Mouse (Mus musculus) embryonic facial prominence, embryonic 14.5 days (tissue): ENCODE measurements at regions not wholly inside any gene's neighbourhood (a gene's known extent, or its start where the extent isn't known, plus 50 kb on each side); places are given as distances from the start of the nearest gene placed in this dataset.

Experiments used
- ATAC-seq: fragments of 200-750 bp; cut with Nextera tagmentation; 2 replicates; pipeline ENCODE4 v1.8.0; 2017; ENCODE audit warnings: low read depth, moderate number of reproducible peaks, moderate TSS enrichment
- DNase-seq: peaks from one replicate; pipeline ENCODE4 v3.0.0-alpha.2; 2015; ENCODE audit warnings: low spot score
- H3K27ac ChIP-seq: fragments of 300-500 bp; sonication (generic); replicated peaks from 2 replicates; pipeline ENCODE4 v1.5.1; 2014; ENCODE audit warnings: low read depth, mild to moderate bottlenecking, low read length, moderate library complexity
- H3K27me3 ChIP-seq: fragments of 300-500 bp; sonication (generic); replicated peaks from 2 replicates; pipeline ENCODE4 v1.6.1; 2014; ENCODE audit warnings: low read length; ENCODE audit not compliant: control insufficient read depth, insufficient read depth
- H3K36me3 ChIP-seq: fragments of 300-500 bp; sonication (generic); 2 replicates; pipeline ENCODE4 v1.6.1; 2014; ENCODE audit warnings: low read length, mixed read lengths; ENCODE audit not compliant: control insufficient read depth, insufficient read depth
- H3K4me1 ChIP-seq: fragments of 300-500 bp; sonication (generic); 2 replicates; pipeline ENCODE4 v1.6.1; 2014; ENCODE audit warnings: antibody characterized with exemption, low read length; ENCODE audit not compliant: control insufficient read depth, insufficient read depth
- H3K4me2 ChIP-seq: fragments of 300-500 bp; sonication (generic); 2 replicates; pipeline ENCODE4 v1.6.1; 2014; ENCODE audit warnings: low read depth, mild to moderate bottlenecking, low read length, moderate library complexity, mixed read lengths
- H3K4me3 ChIP-seq: fragments of 300-500 bp; sonication (generic); 2 replicates; pipeline ENCODE4 v1.5.1; 2014; ENCODE audit warnings: low read depth, mild to moderate bottlenecking, low read length
- H3K9ac ChIP-seq: fragments of 300-500 bp; sonication (generic); 2 replicates; pipeline ENCODE4 v1.6.1; 2014; ENCODE audit warnings: low read depth, mild to moderate bottlenecking, low read length, moderate library complexity, mixed read lengths
- H3K9me3 ChIP-seq: fragments of 300-500 bp; sonication (generic); 2 replicates; pipeline ENCODE4 v1.6.1; 2016; ENCODE audit warnings: low read length; ENCODE audit not compliant: control insufficient read depth
- WGBS: fragments of 180-500 bp; shearing (Covaris S2); extraction: QIAGEN DNeasy Blood & Tissue Kit; methylation state at CpG from one replicate; pipeline ENCODE4 v1.1.7; 2014; 5-methylcytosine and 5-hydroxymethylcytosine counted together

DNA sequence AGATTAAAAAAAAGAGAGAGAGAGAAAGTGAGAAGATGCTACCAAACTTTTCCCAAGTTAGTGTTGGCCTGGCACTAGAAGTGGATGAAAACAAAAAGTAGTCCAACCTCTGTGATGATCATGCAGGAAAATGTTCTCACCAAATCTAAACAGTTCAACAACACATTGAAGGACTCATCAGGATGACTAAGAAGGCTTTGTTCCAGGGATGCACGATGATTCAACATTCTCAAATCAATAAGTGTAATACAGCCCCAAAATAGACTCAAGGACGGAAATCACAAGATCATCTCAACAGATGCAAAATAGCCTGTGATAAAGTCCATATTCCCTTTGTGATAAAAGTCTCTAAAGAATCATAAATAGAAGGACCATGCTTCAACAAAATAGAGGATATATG lies 106.3 kb downstream of the Cysltr2 start:
- 89% methylated on average over 2 of the region's 2 CpGs for WGBS
- no peaks in the 10 kb centered on the region for H3K27me3 ChIP-seq
- no peak for DNase-seq

DNA sequence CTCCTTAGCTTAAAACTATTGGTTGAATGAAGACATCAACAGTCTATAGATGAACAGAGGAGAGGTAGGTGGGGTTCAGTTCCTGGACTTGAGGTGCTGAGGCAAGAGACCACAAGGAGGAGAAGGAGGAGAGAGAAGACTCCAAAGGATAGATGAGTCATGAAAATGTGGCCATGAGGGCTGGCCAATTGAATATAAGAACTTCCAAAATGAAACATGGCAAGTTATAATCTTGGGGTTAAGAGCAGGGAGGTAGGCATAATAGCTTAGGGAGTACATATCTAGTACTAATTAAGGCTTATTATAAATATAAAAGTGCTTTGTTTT lies 109.9 kb downstream of the Cysltr2 start:
- H3K36me3 ChIP-seq = no peaks in the 10 kb centered on the region
- no peaks in the 10 kb centered on the region for H3K27me3 ChIP-seq
- DNase-seq (no peak), ATAC-seq (no peak)
- no peak overlapping the region for H3K4me3 ChIP-seq
- no peaks in the 10 kb centered on the region for H3K4me1 ChIP-seq
- H3K9me3 ChIP-seq = no peaks in the 10 kb centered on the region
- H3K27ac ChIP-seq = no peak overlapping the region
- no peak overlapping the region for H3K4me2 ChIP-seq
- no peak overlapping the region for H3K9ac ChIP-seq

More for the DNA sequence above, 106.3 kb downstream of the Cysltr2 start:
- Histone ChIP-seq H3K4me3 (no peak overlapping the region), H3K27ac (no peak overlapping the region), H3K36me3 (no peaks in the 10 kb centered on the region), H3K9ac (no peak overlapping the region), H3K9me3 (no peaks in the 10 kb centered on the region), H3K4me1 (no peaks in the 10 kb centered on the region), H3K4me2 (no peak overlapping the region)
- no peak for ATAC-seq

DNA sequence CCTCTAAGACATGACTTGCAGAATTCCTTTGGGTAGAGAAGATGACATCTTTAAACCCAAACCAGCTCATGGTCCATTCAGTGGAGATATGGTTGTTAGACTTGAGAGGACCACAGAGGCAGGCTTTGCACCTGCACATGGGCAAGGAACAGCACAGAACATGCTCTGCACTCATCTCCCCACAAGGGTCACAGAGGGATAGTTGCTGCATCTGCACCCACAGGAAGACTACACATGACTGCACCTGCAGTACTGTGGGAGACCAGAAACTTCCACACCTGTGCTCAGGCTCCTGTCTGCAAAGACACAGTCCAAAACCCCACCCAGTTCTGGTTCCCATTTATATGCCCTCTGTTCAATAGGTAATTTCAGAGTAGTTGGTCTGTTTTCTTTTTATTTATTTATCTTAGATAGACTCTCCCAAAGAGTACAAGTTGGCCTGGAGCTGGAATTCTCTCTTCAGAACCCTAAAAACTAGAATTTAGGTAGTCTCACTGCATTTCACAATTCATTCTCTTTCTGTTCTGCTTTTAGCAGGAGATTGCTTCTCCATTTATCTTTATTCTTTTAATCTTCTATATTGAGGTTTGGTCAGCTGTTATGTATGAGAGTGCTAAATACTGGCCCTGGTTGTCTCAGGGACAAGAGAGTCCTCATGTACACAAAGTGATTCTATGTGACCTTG lies 110.4 kb downstream of the Cysltr2 start:
- Histone ChIP-seq H3K9me3 (no peaks in the 10 kb centered on the region), H3K4me2 (no peak overlapping the region), H3K36me3 (no peaks in the 10 kb centered on the region), H3K9ac (no peak overlapping the region), H3K4me3 (no peak overlapping the region), H3K4me1 (no peaks in the 10 kb centered on the region), H3K27me3 (no peaks in the 10 kb centered on the region), H3K27ac (no peak overlapping the region)
- ATAC-seq (no peak), DNase-seq (no peak)

DNA sequence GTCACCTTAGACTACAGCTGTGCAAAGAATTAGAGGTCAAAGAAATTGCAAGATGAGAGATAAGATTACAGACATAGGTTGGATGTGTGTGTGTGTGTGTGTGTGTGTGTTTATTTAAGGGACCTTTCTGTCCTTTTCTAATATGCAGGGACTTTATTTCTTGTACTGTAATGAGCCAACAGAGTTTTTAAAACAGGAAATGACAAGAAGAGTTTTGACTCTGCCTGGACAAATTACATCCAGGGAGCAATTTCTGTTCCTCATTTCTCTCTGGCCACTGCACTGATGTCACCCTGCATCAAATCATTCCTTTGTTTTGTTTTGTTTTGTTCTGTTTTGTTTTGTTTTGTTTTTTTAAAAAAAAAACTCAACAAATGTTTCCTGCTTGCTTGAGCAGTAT lies 115.3 kb downstream of the Cysltr2 start:
- DNase-seq = no peak
- Histone ChIP-seq H3K4me3 (no peak overlapping the region), H3K27ac (no peak overlapping the region), H3K36me3 (no peaks in the 10 kb centered on the region), H3K27me3 (no peaks in the 10 kb centered on the region), H3K9me3 (no peaks in the 10 kb centered on the region), H3K9ac (no peak overlapping the region), H3K4me2 (no peak overlapping the region), H3K4me1 (no peaks in the 10 kb centered on the region)
- no peak for ATAC-seq

DNA sequence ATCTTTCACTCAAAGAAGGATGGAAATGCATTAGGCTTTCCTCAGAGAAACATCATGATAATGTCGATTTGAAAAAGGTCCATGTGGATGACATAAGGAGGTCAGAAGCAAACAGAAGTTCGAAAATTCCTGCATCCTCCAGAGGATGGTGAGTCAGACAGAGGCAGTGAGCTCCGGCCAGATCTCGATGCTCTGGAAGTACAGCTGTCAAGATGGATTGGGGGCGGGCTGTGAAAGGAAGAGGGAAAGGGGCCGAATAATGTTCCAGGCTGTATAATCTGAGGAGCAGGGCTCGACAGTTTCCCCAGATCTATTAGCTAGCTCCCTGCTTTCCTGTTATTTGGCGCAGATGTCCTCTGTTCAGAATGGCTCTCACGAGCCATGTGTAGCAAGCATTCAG lies 116.6 kb downstream of the Cysltr2 start:
- H3K4me2 ChIP-seq = no peak overlapping the region
- H3K9me3 ChIP-seq = no peaks in the 10 kb centered on the region
- WGBS = 50% methylated on average over 9 of the region's 9 CpGs
- H3K27ac ChIP-seq = no peak overlapping the region
- ATAC-seq (no peak), DNase-seq (peak; percentile 24)
- no peak overlapping the region for H3K4me3 ChIP-seq
- no peaks in the 10 kb centered on the region for H3K36me3 ChIP-seq
- H3K27me3 ChIP-seq = no peaks in the 10 kb centered on the region
- H3K4me1 ChIP-seq = no peaks in the 10 kb centered on the region
- no peak overlapping the region for H3K9ac ChIP-seq

DNA sequence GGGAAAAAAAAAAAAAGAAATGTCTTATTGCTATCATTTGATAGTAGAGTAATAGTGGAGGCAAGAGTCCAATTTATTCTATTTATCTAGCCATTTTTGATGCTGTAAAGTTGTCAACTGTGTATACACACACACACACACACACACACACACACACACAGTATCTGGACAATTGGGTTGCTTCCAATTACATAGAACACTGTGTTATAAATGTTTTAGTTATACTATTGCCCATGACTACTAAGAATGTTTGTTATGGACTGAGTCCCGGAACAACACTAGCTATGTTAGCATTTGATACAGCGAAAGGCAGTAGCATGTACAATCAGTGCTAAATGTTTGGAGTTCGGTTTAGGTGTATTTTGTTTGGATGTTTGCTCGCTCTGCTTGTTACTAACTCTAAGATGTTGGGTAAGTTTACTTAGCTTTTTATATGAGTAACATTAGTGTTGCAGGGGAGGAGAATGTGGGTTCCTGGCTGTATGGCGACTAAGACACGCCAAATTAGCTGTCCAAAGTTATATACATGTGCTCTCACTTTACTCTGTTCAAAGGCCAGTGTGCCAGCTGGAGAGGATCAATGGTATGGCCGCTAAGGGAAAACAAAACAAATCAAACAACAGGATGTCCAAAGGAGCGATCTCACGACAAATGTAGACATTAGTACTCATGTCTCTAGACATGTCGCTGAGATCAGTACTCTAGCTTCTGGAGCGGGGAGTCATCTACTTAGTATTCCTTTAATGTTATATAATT lies 147.6 kb downstream of the Cysltr2 start:
- Histone ChIP-seq H3K4me3 (no peak overlapping the region), H3K36me3 (no peaks in the 10 kb centered on the region), H3K9ac (no peak overlapping the region), H3K27me3 (no peaks in the 10 kb centered on the region), H3K27ac (no peak overlapping the region), H3K9me3 (no peaks in the 10 kb centered on the region), H3K4me1 (no peaks in the 10 kb centered on the region), H3K4me2 (no peak overlapping the region)
- WGBS = 80% methylated on average over 11 of the region's 11 CpGs
- ATAC-seq (no peak), DNase-seq (peak; percentile 19)

DNA sequence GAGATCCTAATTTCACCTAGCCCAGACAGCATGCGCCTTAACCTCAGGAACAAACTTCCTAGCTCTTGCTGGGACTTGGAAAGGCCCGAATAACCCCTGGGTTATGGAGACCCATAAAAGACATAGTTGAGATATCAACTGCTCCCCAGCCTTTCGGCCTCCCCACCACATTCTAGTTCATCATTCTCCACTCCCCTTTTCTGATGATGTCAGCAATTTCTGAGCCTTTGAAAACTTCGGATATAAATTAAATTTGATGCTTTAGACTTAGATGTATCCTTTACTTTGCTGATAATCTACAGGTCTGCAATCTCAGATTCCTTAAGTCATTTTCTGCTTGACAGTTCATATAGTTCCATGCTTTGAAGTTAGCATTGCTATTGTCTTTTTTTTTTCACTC lies 149.3 kb downstream of the Cysltr2 start:
- Histone ChIP-seq H3K9ac (no peak overlapping the region), H3K4me2 (no peak overlapping the region), H3K9me3 (no peaks in the 10 kb centered on the region), H3K4me3 (no peak overlapping the region), H3K4me1 (no peaks in the 10 kb centered on the region), H3K36me3 (no peaks in the 10 kb centered on the region), H3K27ac (no peak overlapping the region), H3K27me3 (no peaks in the 10 kb centered on the region)
- DNase-seq (no peak), ATAC-seq (no peak)
- 93% methylated on average over 4 of the region's 4 CpGs for WGBS

DNA sequence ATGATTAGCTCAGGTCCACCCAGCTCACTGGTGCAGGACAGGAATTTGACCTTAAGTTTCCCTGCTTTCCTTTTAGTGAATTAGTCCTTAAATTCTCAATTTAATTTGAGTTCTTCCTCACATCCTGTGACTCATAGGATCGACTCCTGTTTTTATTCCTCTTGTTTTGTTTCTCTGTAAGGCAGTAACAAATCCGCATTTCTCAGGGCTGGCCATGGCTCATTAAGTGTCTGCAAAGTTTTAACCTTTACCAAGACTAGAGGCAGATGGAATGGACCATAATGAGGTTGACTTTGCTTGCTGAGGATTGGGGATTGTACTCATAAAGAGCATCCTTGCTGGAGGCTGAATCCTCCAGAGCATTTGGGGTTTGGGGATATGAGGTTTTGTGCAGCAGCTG lies 156.6 kb downstream of the Cysltr2 start:
- H3K4me3 ChIP-seq = no peak overlapping the region
- no peak overlapping the region for H3K27ac ChIP-seq
- H3K9me3 ChIP-seq = no peaks in the 10 kb centered on the region
- H3K4me2 ChIP-seq = no peak overlapping the region
- 60% methylated on average over 2 of the region's 2 CpGs for WGBS
- no peak overlapping the region for H3K9ac ChIP-seq
- no peaks in the 10 kb centered on the region for H3K36me3 ChIP-seq
- ATAC-seq (no peak), DNase-seq (no peak)
- H3K27me3 ChIP-seq = no peaks in the 10 kb centered on the region
- H3K4me1 ChIP-seq = no peaks in the 10 kb centered on the region

DNA sequence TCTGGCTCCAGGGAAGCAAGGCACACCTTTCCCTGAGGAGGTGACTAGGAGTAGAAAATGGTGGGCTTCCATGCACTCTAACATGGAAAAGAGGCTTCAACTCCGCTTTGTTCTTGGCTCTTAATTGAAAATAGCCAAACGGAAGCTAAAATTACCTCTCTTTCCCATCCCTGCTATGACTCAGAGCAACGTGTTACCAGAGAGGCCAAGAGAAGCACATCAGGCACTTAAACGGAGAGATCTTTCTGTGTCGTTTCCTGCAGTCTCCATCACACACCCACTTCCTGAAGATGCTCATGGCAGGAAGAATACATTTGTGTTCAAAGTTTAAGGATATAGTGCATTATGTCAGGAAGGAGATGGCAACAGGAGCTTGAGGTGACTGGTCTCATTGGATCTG lies 159.3 kb downstream of the Cysltr2 start:
- no peak overlapping the region for H3K27ac ChIP-seq
- DNase-seq (no peak), ATAC-seq (no peak)
- H3K9ac ChIP-seq = no peak overlapping the region
- 67% methylated on average over 5 of the region's 5 CpGs for WGBS
- no peaks in the 10 kb centered on the region for H3K4me1 ChIP-seq
- H3K27me3 ChIP-seq = no peaks in the 10 kb centered on the region
- H3K36me3 ChIP-seq = no peaks in the 10 kb centered on the region
- H3K4me2 ChIP-seq = no peak overlapping the region
- H3K4me3 ChIP-seq = no peak overlapping the region
- H3K9me3 ChIP-seq = no peaks in the 10 kb centered on the region
